Mouse (Mus musculus) natural killer cell, adult 2 months (primary cell): ENCODE results near the gene Ier5.

Experiments used
- DNase-seq, 2 experiments: peaks; one replicate each; pipeline ENCODE4 v3.0.0; 2022; ENCODE audit warnings: low spot score in 2 of 2

The Ier5 gene

GRCm38 (mm10) chr1:155099280-155099848 is at the start of gene Ier5:
Gene Ier5 (minus strand): TSS chr1:155099636.
- peak; percentile 98 for DNase-seq

- DNase-seq: no peak
These were observed 47.8 kb upstream of the Ier5 start for GRCm38 (mm10) chr1:155147228-155147627.

GRCm38 (mm10) chr1:155146572-155146980 is 47.1 kb upstream of the Ier5 start, which contains the start of gene Mr1:
Gene Mr1 (minus strand): TSS chr1:155146814.
- peak; percentile 49 to 50 for DNase-seq

- DNase-seq: peak; percentile 26 to 37
These were observed 46.2 kb upstream of the Ier5 start for GRCm38 (mm10) chr1:155145620-155146019.

GRCm38 (mm10) chr1:155140076-155140475 is 40.6 kb upstream of the Ier5 start:
- DNase-seq: peak; percentile 72 to 83

- DNase-seq: no peak
These were observed 39.4 kb upstream of the Ier5 start for GRCm38 (mm10) chr1:155138795-155139194.

GRCm38 (mm10) chr1:155134866-155135265 is 35.4 kb upstream of the Ier5 start:
- DNase-seq: no peak

GRCm38 (mm10) chr1:155127429-155127934 is 28.0 kb upstream of the Ier5 start:
- no peak for DNase-seq

- no peak for DNase-seq
These were observed 27.3 kb upstream of the Ier5 start for GRCm38 (mm10) chr1:155126716-155127115.

GRCm38 (mm10) chr1:155124397-155124796 is 25.0 kb upstream of the Ier5 start:
- no peak for DNase-seq

- no peak for DNase-seq
These were observed 22.8 kb upstream of the Ier5 start for GRCm38 (mm10) chr1:155121977-155122939.

GRCm38 (mm10) chr1:155119719-155120118 is 20.3 kb upstream of the Ier5 start:
- DNase-seq: no peak

- DNase-seq: no peak
These were observed 14.5 kb upstream of the Ier5 start for GRCm38 (mm10) chr1:155113946-155114345.

GRCm38 (mm10) chr1:155112875-155113274 is 13.4 kb upstream of the Ier5 start:
- no peak for DNase-seq

- DNase-seq: no peak
These were observed 12.7 kb upstream of the Ier5 start for GRCm38 (mm10) chr1:155112118-155112517.

GRCm38 (mm10) chr1:155111491-155111890 is 12.1 kb upstream of the Ier5 start:
- DNase-seq: no peak

- no peak for DNase-seq
These were observed 10.2 kb upstream of the Ier5 start for GRCm38 (mm10) chr1:155109387-155110350.

- DNase-seq: no peak
These were observed 9.0 kb upstream of the Ier5 start for GRCm38 (mm10) chr1:155108412-155108811.

GRCm38 (mm10) chr1:155107843-155108242 is 8.4 kb upstream of the Ier5 start:
- no peak for DNase-seq

- no peak for DNase-seq
These were observed 6.9 kb upstream of the Ier5 start for GRCm38 (mm10) chr1:155106310-155106709.

GRCm38 (mm10) chr1:155103991-155104390 is 4.6 kb upstream of the Ier5 start:
- DNase-seq: no peak

- DNase-seq: no peak
These were observed 3.2 kb upstream of the Ier5 start for GRCm38 (mm10) chr1:155102631-155103030.
